Mouse (Mus musculus) left cerebral cortex, postnatal 14 days (tissue): ENCODE measurements at regions not wholly inside any gene's neighbourhood (a gene's known extent, or its start where the extent isn't known, plus 50 kb on each side); places are given as distances from the start of the nearest gene placed in this dataset.
A peak's percentile ranks its signal among the peaks of the same experiment; 100 is the strongest.
"Not testable (repeated sequence)": the region's sequence is repeated elsewhere in the genome, so short reads cannot be mapped to it uniquely, and the experiment has no call there.

Experiments
- DNase-seq, 2 experiments: peaks; one replicate each; pipeline ENCODE4 v3.0.0; 2021 to 2022; ENCODE audit warnings: low spot score in 2 of 2, mixed read lengths in 1 of 2
- intact Hi-C: fragments of 180-260 bp; cut with DNase I; formaldehyde crosslinking; loops from one replicate; pipeline ENCODE4 v1.15.1; 2025

- no peak for DNase-seq
- intact Hi-C loops, result no loop called here
Measured at GRCm38 (mm10) chr17:7568482-7568881, 183.2 kb upstream of the Unc93a2 start.

DNA sequence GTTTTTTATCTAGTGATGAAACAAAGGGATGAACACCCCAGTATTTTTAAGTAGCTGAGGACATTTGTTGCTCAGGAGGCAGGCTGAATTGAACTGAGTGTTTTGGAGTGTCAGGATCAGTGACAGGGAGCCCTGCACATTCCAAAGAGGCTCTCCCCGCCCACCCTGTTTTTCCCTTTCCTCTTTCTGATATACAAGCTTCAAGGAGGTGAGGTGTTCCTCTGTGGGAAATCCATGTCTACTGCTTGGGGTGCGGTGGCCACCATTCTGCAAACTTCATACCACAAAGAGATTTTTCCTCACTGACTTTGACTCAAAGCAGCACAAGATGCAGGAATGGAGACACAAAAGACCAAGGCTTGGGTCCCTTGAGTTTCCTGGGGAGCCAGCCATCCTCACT lies 180.5 kb upstream of the Unc93a2 start:
- intact Hi-C loops, result no loop called here
- no peak for DNase-seq

GRCm38 (mm10) chr17:7562940-7563339 lies 177.7 kb upstream of the Unc93a2 start:
- intact Hi-C loops, result no loop called here
- no peak for DNase-seq

- peak in 1 of 2 experiments; percentile 5 for DNase-seq
- intact Hi-C loops, result no loop called here
Measured at GRCm38 (mm10) chr17:7548456-7548855, 163.2 kb upstream of the Unc93a2 start.

DNA sequence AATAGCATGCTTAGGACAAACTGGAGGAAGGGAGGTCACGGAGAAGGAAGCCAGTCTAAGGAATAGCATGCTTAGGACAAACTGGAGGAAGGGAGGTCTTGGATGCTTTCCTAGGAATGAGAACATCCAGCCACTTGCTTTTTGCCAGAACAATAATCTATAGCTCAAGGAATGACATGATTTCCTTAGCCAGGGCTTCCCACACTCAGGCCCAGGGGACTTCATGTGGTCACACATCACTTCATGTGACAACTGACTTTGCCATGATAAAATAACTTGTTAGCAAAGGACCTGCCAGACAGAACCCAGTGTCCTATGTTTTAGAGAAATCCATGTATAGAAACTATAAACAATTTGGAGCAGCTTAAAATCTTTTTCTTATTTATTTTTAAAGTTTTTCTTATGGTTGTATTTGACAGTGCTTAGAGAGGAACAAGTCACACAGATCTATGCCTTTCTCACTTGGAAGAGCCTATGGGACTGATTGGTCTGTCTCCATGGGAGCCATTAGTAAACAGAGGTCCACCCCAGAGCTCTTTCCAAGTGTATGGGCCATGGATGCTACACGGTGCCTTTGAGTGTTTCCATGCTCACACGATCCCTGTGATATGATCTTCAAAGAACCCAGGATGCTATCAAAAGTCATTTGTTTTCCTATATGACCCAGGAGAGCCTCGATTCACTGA lies 153.3 kb upstream of the Unc93a2 start:
- intact Hi-C loops, result no loop called here
- no peak for DNase-seq

- no peak for DNase-seq
- intact Hi-C loops, result no loop called here
Measured at GRCm38 (mm10) chr17:7537618-7538266, 152.5 kb upstream of the Unc93a2 start.

DNA sequence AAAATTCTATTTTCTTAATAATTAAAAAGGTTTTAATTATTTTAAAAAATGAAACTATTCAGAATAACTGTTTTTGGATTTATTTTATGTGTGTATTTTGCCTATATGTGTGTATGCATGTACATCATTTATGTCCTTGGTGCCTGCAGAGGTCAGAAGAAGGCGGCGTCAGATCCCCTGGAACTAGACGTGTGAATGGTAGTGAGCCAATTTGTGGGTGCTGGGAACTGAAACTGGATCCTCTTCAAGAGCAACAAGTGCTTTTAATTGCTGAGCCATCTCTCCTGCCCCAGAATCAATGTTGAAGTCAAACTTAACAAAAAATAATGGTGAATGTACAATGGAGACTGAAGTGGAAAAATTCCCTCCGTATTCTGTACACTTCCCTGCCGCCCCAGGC lies 151.9 kb upstream of the Unc93a2 start:
- intact Hi-C loops, result no loop called here

GRCm38 (mm10) chr17:7534386-7535059 lies 149.3 kb upstream of the Unc93a2 start:
- intact Hi-C loops, result no loop called here
- DNase-seq, result no peak

More for the DNA sequence above, 151.9 kb upstream of the Unc93a2 start:
- DNase-seq, result no peak

DNA sequence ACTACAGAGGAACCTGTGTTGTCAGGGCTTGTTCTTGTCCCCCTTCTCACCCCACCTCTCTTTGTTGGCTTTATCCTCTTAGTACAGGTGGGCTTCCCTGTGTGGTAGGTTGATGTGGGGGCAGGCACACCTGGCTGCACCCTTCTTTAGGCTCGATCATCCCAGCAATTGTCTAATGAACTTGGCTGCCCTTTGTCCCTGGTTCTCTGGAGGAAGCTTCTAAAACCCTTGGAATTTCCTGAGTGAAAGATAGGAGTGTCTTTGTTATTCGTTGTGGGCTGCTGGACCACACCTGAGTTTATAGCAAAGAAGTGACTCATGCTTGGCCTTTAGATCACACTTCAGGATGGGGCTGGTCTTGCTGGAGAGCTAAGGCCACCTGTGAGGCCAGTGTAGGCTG lies 148.3 kb upstream of the Unc93a2 start:
- no peak for DNase-seq
- intact Hi-C loops, result no loop called here

DNA sequence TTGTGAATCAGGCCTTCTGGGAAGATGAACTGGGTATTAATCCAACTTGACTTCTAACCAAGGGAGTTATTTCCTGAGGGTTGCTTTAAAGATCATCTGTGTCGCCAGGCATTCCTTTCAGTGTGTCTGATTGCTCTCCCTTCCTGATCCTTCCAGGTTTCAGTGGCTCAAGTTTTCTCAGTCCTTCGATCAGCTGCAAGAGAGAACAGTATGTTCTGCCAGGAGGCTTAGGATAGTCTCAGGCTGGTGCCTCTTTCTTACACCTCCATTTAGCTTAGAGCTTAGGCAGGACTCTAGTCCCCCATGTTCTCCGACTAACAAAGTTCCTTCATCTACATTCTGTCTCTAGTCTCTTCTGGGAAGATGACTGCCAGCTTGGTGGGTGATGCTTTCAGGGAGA lies 147.4 kb upstream of the Unc93a2 start:
- intact Hi-C loops, result no loop called here

DNA sequence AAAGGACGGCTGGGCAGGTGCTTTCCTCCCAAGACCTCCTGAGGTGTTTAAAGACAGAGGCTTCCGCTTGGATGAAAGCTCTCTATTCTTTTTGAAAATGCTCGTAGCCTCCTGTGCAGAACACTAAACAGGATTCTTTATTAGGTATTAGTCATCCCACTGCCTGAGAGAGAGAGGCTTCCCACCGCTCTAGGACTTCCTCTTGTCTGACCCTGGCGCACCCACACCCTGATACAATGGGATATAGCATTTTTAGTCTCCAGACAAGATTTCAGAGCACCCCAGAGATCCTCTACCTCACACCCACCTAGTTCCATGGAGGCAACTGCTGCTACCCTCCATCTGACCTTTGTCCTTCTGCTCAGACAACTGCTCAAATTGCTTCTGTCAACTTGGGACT lies 144.0 kb upstream of the Unc93a2 start:
- intact Hi-C loops, result no loop called here
- DNase-seq, result no peak

More for the DNA sequence above, 147.4 kb upstream of the Unc93a2 start:
- DNase-seq, result no peak

- intact Hi-C loops, result no loop called here
- DNase-seq, result peak in 1 of 2 experiments; percentile 9
Measured at GRCm38 (mm10) chr17:7527681-7528080, 142.4 kb upstream of the Unc93a2 start.

- DNase-seq, intact Hi-C loops: not testable (repeated sequence)
Measured at GRCm38 (mm10) chr17:7524497-7524896, 139.2 kb upstream of the Unc93a2 start.

GRCm38 (mm10) chr17:7521127-7521526 lies 135.9 kb upstream of the Unc93a2 start:
- intact Hi-C loops, result no loop called here
- no peak for DNase-seq
